Mouse (Mus musculus) neural tube, embryonic 13.5 days (tissue): ENCODE results near the gene Pcnx. TPM values are rescaled to one million over a fixed set of nuclear protein-coding genes. Genes with fewer than 3 reads are reported as not detected.

ENCODE experiments used
- ATAC-seq: fragments of 200-750 bp; cut with Nextera tagmentation; 2 replicates; pipeline ENCODE4 v1.8.0; 2017; ENCODE audit warnings: low read depth, mild to moderate bottlenecking, moderate TSS enrichment, moderate library complexity
- H3K27ac ChIP-seq: fragments of 300-500 bp; sonication (generic); replicated peaks from 2 replicates; pipeline ENCODE4 v1.5.1; 2015; ENCODE audit warnings: moderate library complexity, mild to moderate bottlenecking, inconsistent platforms
- H3K27me3 ChIP-seq: fragments of 300-500 bp; sonication (generic); 2 replicates; pipeline ENCODE4 v1.6.1; 2015; ENCODE audit warnings: mild to moderate bottlenecking, inconsistent platforms
- H3K36me3 ChIP-seq: fragments of 300-500 bp; sonication (generic); 2 replicates; pipeline ENCODE4 v1.6.1; 2015; ENCODE audit warnings: mild to moderate bottlenecking, inconsistent platforms
- H3K4me1 ChIP-seq: fragments of 300-500 bp; sonication (generic); replicated peaks from 2 replicates; pipeline ENCODE4 v1.6.1; 2015; ENCODE audit warnings: inconsistent platforms
- H3K4me2 ChIP-seq: fragments of 300-500 bp; sonication (generic); 2 replicates; pipeline ENCODE4 v1.6.1; 2015; ENCODE audit warnings: inconsistent platforms, mild to moderate bottlenecking, moderate library complexity
- H3K4me3 ChIP-seq: fragments of 300-500 bp; sonication (generic); 2 replicates; pipeline ENCODE4 v1.5.1; 2015; ENCODE audit warnings: mild to moderate bottlenecking, inconsistent platforms
- H3K9ac ChIP-seq: fragments of 300-500 bp; sonication (generic); 2 replicates; pipeline ENCODE4 v1.6.1; 2015; ENCODE audit warnings: moderate library complexity, mild to moderate bottlenecking, inconsistent platforms
- H3K9me3 ChIP-seq: fragments of 300-500 bp; sonication (generic); 2 replicates; pipeline ENCODE4 v1.6.1; 2016; ENCODE audit warnings: inconsistent platforms
- WGBS: fragments of 180-500 bp; shearing (Covaris S2); methylation state at CpG from one replicate; pipeline ENCODE4 v1.1.7; 2015; 5-methylcytosine and 5-hydroxymethylcytosine counted together
- polyA plus RNA-seq: library from polyadenylated mRNA; unstranded; fragments of >200 nt; fragmentation: Nextera tagmentation; extraction: Ambion mirVana; gene quantifications from 2 replicates; pipeline ENCODE4 v1.2.1, GENCODE M21; 2015

Pcnx gene
- polyA plus RNA-seq, 1 experiment from 2014 or later = 12.4 TPM

GRCm38 (mm10) chr12:81857251-81857650, 2.6 kb upstream of the Pcnx start:
- H3K9me3 ChIP-seq = no peaks in the 10 kb centered on the region
- WGBS = 27% methylated on average over 4 of the region's 4 CpGs
- ATAC-seq = no peak
- H3K27ac ChIP-seq = no peak overlapping the region
- no peak overlapping the region for H3K4me2 ChIP-seq
- H3K9ac ChIP-seq = no peak overlapping the region
- H3K4me3 ChIP-seq = no peak overlapping the region
- peaks cover 13% of the 10 kb centered on the region for H3K4me1 ChIP-seq
- no peaks in the 10 kb centered on the region for H3K36me3 ChIP-seq
- no peaks in the 10 kb centered on the region for H3K27me3 ChIP-seq

GRCm38 (mm10) chr12:81857978-81858569, 1.7 kb upstream of the Pcnx start:
- no peak overlapping the region for H3K4me3 ChIP-seq
- ATAC-seq = no peak
- no peak overlapping the region for H3K4me2 ChIP-seq
- 70% methylated on average over 8 of the region's 8 CpGs for WGBS
- no peaks in the 10 kb centered on the region for H3K36me3 ChIP-seq
- no peaks in the 10 kb centered on the region for H3K27me3 ChIP-seq
- H3K27ac ChIP-seq = no peak overlapping the region
- H3K4me1 ChIP-seq = peaks cover 22% of the 10 kb centered on the region
- H3K9me3 ChIP-seq = no peaks in the 10 kb centered on the region
- no peak overlapping the region for H3K9ac ChIP-seq

GRCm38 (mm10) chr12:81860308-81861181, 722 bp downstream of the Pcnx start:
- Histone ChIP-seq H3K27ac (peak overlapping the region; percentile 96), H3K4me2 (peak overlapping the region; percentile 78), H3K4me3 (peak overlapping the region; percentile 96), H3K27me3 (no peaks in the 10 kb centered on the region), H3K4me1 (peaks cover 31% of the 10 kb centered on the region), H3K36me3 (no peaks in the 10 kb centered on the region), H3K9ac (peak overlapping the region; percentile 97), H3K9me3 (no peaks in the 10 kb centered on the region)
- ATAC-seq = peak; percentile 86
- under 1% methylated on average over 97 of the region's 107 CpGs for WGBS

- peaks cover 31% of the 10 kb centered on the region for H3K4me1 ChIP-seq
Observed at GRCm38 (mm10) chr12:81861199-81862085, 1.6 kb downstream of the Pcnx start.

GRCm38 (mm10) chr12:81862351-81862802, 2.6 kb downstream of the Pcnx start:
- no peaks in the 10 kb centered on the region for H3K9me3 ChIP-seq
- H3K4me1 ChIP-seq = peaks cover 31% of the 10 kb centered on the region
- no peak overlapping the region for H3K27ac ChIP-seq
- 52% methylated on average over 8 of the region's 8 CpGs for WGBS
- ATAC-seq = no peak
- no peaks in the 10 kb centered on the region for H3K27me3 ChIP-seq
- peak overlapping the region; percentile 78 for H3K4me2 ChIP-seq
- H3K9ac ChIP-seq = peak overlapping the region; percentile 97
- H3K4me3 ChIP-seq = peak overlapping the region; percentile 96
- H3K36me3 ChIP-seq = no peaks in the 10 kb centered on the region

More at GRCm38 (mm10) chr12:81861199-81862085, 1.6 kb downstream of the Pcnx start:
- Histone ChIP-seq H3K36me3 (no peaks in the 10 kb centered on the region), H3K9me3 (no peaks in the 10 kb centered on the region), H3K4me3 (peak overlapping the region; percentile 96), H3K27me3 (no peaks in the 10 kb centered on the region), H3K9ac (peak overlapping the region; percentile 97), H3K4me2 (peak overlapping the region; percentile 78), H3K27ac (peak overlapping the region; percentile 96)
- no peak for ATAC-seq
- WGBS = 21% methylated on average over 18 of the region's 18 CpGs

- no peak for ATAC-seq
- no peaks in the 10 kb centered on the region for H3K27me3 ChIP-seq
- H3K9ac ChIP-seq = no peak overlapping the region
- H3K36me3 ChIP-seq = no peaks in the 10 kb centered on the region
- no peak overlapping the region for H3K4me3 ChIP-seq
- peaks cover 31% of the 10 kb centered on the region for H3K4me1 ChIP-seq
- WGBS = 85% methylated on average over 4 of the region's 4 CpGs
- H3K4me2 ChIP-seq = no peak overlapping the region
- H3K27ac ChIP-seq = no peak overlapping the region
- no peaks in the 10 kb centered on the region for H3K9me3 ChIP-seq
Observed at GRCm38 (mm10) chr12:81863949-81864348, 4.1 kb downstream of the Pcnx start.

- Histone ChIP-seq H3K9me3 (no peaks in the 10 kb centered on the region), H3K4me1 (peaks cover 41% of the 10 kb centered on the region), H3K27ac (no peak overlapping the region), H3K4me3 (no peak overlapping the region), H3K27me3 (no peaks in the 10 kb centered on the region), H3K9ac (no peak overlapping the region), H3K36me3 (no peaks in the 10 kb centered on the region), H3K4me2 (no peak overlapping the region)
- ATAC-seq = no peak
- 89% methylated on average over 6 of the region's 6 CpGs for WGBS
Observed at GRCm38 (mm10) chr12:81865183-81865582, 5.4 kb downstream of the Pcnx start.

- H3K4me2 ChIP-seq = no peak overlapping the region
- H3K4me1 ChIP-seq = peaks cover 37% of the 10 kb centered on the region
- H3K36me3 ChIP-seq = no peaks in the 10 kb centered on the region
- no peaks in the 10 kb centered on the region for H3K9me3 ChIP-seq
- no peaks in the 10 kb centered on the region for H3K27me3 ChIP-seq
- no peak overlapping the region for H3K4me3 ChIP-seq
- ATAC-seq = no peak
- 94% methylated on average over 4 of the region's 4 CpGs for WGBS
- H3K27ac ChIP-seq = no peak overlapping the region
- no peak overlapping the region for H3K9ac ChIP-seq
Observed at GRCm38 (mm10) chr12:81867316-81867715, 7.5 kb downstream of the Pcnx start.

GRCm38 (mm10) chr12:81869205-81869940, 9.6 kb downstream of the Pcnx start:
- WGBS = 84% methylated on average over 3 of the region's 3 CpGs
- Histone ChIP-seq H3K27ac (no peak overlapping the region), H3K4me1 (peaks cover 44% of the 10 kb centered on the region), H3K4me3 (no peak overlapping the region), H3K27me3 (no peaks in the 10 kb centered on the region), H3K9ac (no peak overlapping the region), H3K36me3 (no peaks in the 10 kb centered on the region), H3K9me3 (no peaks in the 10 kb centered on the region), H3K4me2 (no peak overlapping the region)
- ATAC-seq = no peak

- peak; percentile 84 for ATAC-seq
- no peak overlapping the region for H3K4me2 ChIP-seq
- WGBS = 48% methylated on average over 4 of the region's 4 CpGs
- H3K9ac ChIP-seq = no peak overlapping the region
- H3K36me3 ChIP-seq = no peaks in the 10 kb centered on the region
- no peak overlapping the region for H3K4me3 ChIP-seq
- H3K27ac ChIP-seq = peak overlapping the region; percentile 49; the same call in 1 of the 2 replicates
- H3K4me1 ChIP-seq = peaks cover 43% of the 10 kb centered on the region
- no peaks in the 10 kb centered on the region for H3K27me3 ChIP-seq
- H3K9me3 ChIP-seq = no peaks in the 10 kb centered on the region
Observed at GRCm38 (mm10) chr12:81873345-81873744, 13.5 kb downstream of the Pcnx start.

- Histone ChIP-seq H3K4me1 (peaks cover 8% of the 10 kb centered on the region; the same call in 1 of the 2 replicates), H3K9ac (no peak overlapping the region), H3K27ac (no peak overlapping the region), H3K4me3 (no peak overlapping the region), H3K27me3 (no peaks in the 10 kb centered on the region), H3K4me2 (no peak overlapping the region), H3K36me3 (no peaks in the 10 kb centered on the region), H3K9me3 (no peaks in the 10 kb centered on the region)
- 91% methylated on average over 3 of the region's 3 CpGs for WGBS
- ATAC-seq = no peak
Observed at GRCm38 (mm10) chr12:81880161-81880560, 20.3 kb downstream of the Pcnx start.
